Mouse (Mus musculus): ENCODE measurements around the gene Mxra7.

Gene Mxra7

GRCm38 (mm10) chr11:116784221-116784620 lies 43.6 kb downstream of the Mxra7 start:
- in situ Hi-C loops (cut with MboI, MseI) = no loop called here

GRCm38 (mm10) chr11:116782737-116783145 lies 45.1 kb downstream of the Mxra7 start:
- in situ Hi-C loops (cut with MboI, MseI) = no loop called here

- in situ Hi-C loops (cut with MboI, MseI) = no loop called here
These were observed 52.4 kb downstream of the Mxra7 start, which contains the start of gene St6galnac1 for GRCm38 (mm10) chr11:116775407-116775806. Gene St6galnac1 (minus strand): TSS chr11:116775507.

GRCm38 (mm10) chr11:116773205-116773604 lies 54.6 kb downstream of the Mxra7 start:
- in situ Hi-C loops (cut with MboI, MseI) = no loop called here

GRCm38 (mm10) chr11:116769873-116770272 lies 58.0 kb downstream of the Mxra7 start:
- in situ Hi-C loops (cut with MboI, MseI) = no loop called here

GRCm38 (mm10) chr11:116764946-116765345 lies 62.9 kb downstream of the Mxra7 start:
- in situ Hi-C loops (cut with MboI, MseI) = no loop called here

GRCm38 (mm10) chr11:116764346-116764745 lies 63.5 kb downstream of the Mxra7 start:
- in situ Hi-C loops (cut with MboI, MseI) = no loop called here

- in situ Hi-C loops (cut with MboI, MseI) = no loop called here
These were observed 72.7 kb downstream of the Mxra7 start for GRCm38 (mm10) chr11:116755191-116755590.

- in situ Hi-C loops (cut with MboI, MseI) = no loop called here
These were observed 74.0 kb downstream of the Mxra7 start for GRCm38 (mm10) chr11:116753674-116754470.
